Mouse (Mus musculus) forebrain, embryonic 14.5 days (tissue): ENCODE measurements at regions not wholly inside any gene's neighbourhood (a gene's known extent, or its start where the extent isn't known, plus 50 kb on each side); places are given as distances from the start of the nearest gene placed in this dataset.

Experiments used
- ATAC-seq: fragments of 200-750 bp; cut with Nextera tagmentation; 2 replicates; pipeline ENCODE4 v1.8.0; 2017; ENCODE audit warnings: mild to moderate bottlenecking, moderate library complexity
- DNase-seq: peaks from one replicate; pipeline ENCODE4 v3.0.0-alpha.2; 2015; ENCODE audit warnings: low spot score
- H3K27ac ChIP-seq: fragments of 300-500 bp; sonication (generic); 2 replicates; pipeline ENCODE4 v1.5.1; 2014; ENCODE audit warnings: low read depth, mild to moderate bottlenecking, control low read depth, low read length, moderate library complexity
- H3K27me3 ChIP-seq: fragments of 300-500 bp; sonication (generic); replicated peaks from 2 replicates; pipeline ENCODE4 v1.6.1; 2014; ENCODE audit warnings: low read length, control low read depth, mixed read lengths; ENCODE audit not compliant: control insufficient read depth, insufficient read depth
- H3K36me3 ChIP-seq: fragments of 300-500 bp; sonication (generic); 2 replicates; pipeline ENCODE4 v1.6.1; 2014; ENCODE audit warnings: low read length, control low read depth; ENCODE audit not compliant: control insufficient read depth, insufficient read depth
- H3K4me1 ChIP-seq: fragments of 300-500 bp; sonication (generic); 2 replicates; pipeline ENCODE4 v1.6.1; 2014; ENCODE audit warnings: antibody characterized with exemption, low read length, control low read depth; ENCODE audit not compliant: control insufficient read depth, insufficient read depth
- H3K4me2 ChIP-seq: fragments of 300-500 bp; sonication (generic); 2 replicates; pipeline ENCODE4 v1.6.1; 2014; ENCODE audit warnings: mild to moderate bottlenecking, control low read depth, low read length
- H3K4me3 ChIP-seq: fragments of 300-500 bp; sonication (generic); 2 replicates; pipeline ENCODE4 v1.5.1; 2014; ENCODE audit warnings: low read depth, low read length, control low read depth
- H3K9ac ChIP-seq: fragments of 300-500 bp; sonication (generic); 2 replicates; pipeline ENCODE4 v1.6.1; 2014; ENCODE audit warnings: mild to moderate bottlenecking, low read length, control low read depth, moderate library complexity
- H3K9me3 ChIP-seq: fragments of 300-500 bp; sonication (generic); replicated peaks from 2 replicates; pipeline ENCODE4 v1.6.1; 2016; ENCODE audit warnings: low read length, control low read depth, mixed read lengths; ENCODE audit not compliant: control insufficient read depth
- whole genome bisulfite sequencing: fragments of 180-500 bp; shearing (Covaris S2); extraction: QIAGEN DNeasy Blood & Tissue Kit; methylation state at CpG from one replicate; pipeline ENCODE4 v1.1.7; 2014; 5-methylcytosine and 5-hydroxymethylcytosine counted together

DNA sequence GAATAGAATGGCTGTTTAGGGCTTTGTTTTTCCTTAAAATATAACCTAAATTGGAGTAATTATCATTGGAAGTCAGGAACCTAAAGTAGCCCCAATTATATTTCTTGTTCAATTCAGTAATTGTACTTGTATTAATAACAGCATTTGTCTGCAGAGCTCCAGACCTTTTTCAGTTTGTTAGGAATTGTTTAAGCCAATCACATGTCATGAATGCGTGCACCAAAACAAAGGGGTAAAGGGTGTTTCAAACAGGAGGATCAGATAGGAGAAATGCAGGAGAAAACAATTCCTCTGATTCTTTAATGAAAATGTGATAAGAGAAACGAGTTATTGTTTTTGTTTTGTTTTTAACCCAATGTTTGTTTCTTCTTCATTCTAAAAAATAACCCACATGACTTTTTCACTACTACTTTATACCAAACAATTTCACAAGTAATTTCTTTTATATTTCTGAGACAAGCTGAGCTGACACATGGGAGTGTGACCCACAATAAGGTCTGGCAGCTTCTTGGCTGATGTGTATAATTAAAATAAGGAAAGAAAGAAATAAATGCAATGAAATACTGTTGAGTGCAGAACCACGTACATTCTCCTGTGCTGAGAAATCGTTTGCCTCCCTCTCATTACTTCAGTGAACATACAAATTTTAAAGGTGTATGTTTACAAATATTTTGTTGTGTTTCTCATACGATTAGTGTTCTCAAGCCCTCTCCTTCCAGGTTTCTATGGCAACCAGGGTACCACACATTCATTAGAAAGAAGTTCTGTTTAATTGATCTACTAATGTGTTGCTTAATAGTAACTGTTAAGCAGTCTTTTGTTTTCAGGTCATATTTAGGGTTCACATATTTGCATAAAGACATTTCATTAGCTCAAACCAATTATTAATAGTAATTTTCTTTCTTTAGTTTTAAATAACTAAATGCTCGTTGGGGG is 397.7 kb downstream of the Isl1 start:
- Histone ChIP-seq H3K36me3 (no peaks in the 10 kb centered on the region), H3K9ac (no peak overlapping the region), H3K4me1 (peaks cover 7% of the 10 kb centered on the region), H3K9me3 (no peaks in the 10 kb centered on the region), H3K4me2 (no peak overlapping the region), H3K4me3 (no peak overlapping the region), H3K27me3 (no peaks in the 10 kb centered on the region; the same call in 1 of the 2 replicates), H3K27ac (no peak overlapping the region)
- 7% methylated on average over 6 of the region's 6 CpGs for WGBS
- peak; percentile 85 for ATAC-seq
- peak; percentile 80 for DNase-seq

DNA sequence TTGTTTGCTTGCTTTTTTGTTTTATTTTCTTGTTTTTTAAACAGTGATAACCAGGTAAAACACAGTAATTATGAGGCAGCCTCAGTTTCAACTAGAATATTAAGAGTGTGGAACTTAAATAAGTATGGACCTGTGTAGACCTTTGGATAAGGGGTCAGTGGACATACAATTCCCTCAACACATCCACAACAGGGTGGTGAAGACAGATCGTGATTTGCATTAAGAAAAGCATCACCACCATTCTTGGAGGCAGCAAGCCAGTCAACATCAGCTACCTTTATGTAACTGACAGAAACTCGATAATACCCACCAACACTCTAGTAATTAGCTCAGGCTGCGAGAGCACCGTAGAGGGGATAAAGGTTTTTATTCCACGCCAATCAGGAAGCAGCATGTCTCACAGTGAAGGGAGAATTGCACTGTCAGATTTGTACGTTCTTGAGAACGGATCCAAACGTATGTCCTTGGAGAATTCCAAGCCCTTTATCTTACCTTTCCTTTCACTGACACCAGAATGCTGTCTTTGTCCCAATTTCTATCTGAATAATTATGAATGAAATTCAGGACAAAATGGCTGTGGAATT is 398.5 kb downstream of the Isl1 start:
- 4% methylated on average over 8 of the region's 8 CpGs for WGBS
- H3K4me2 ChIP-seq = peak overlapping the region; percentile 23; the same call in 1 of the 2 replicates
- H3K36me3 ChIP-seq = no peaks in the 10 kb centered on the region
- ATAC-seq (peak; percentile 78), DNase-seq (peak; percentile 68)
- H3K9ac ChIP-seq = no peak overlapping the region
- H3K27me3 ChIP-seq = no peaks in the 10 kb centered on the region; the same call in 1 of the 2 replicates
- no peak overlapping the region for H3K27ac ChIP-seq
- H3K9me3 ChIP-seq = no peaks in the 10 kb centered on the region
- H3K4me1 ChIP-seq = peaks cover 7% of the 10 kb centered on the region
- no peak overlapping the region for H3K4me3 ChIP-seq

DNA sequence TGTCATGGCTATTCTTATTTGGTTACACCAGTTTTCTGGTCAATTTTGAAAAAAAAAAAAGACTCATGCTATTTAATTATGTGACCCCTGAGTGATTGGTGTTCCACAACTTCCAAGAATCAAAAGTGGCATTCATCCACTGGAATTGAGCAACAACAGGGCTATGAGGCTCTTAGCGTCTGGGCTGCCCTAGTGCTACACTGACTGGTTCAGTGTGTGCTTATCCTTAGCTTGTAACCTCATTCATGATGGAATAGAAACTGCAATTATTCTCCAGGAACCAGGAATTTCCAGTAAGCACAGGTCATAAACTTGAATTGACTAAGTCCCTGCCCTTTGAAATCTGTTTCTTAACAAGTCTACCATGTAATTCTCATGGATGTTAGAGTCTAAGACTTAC is 428.9 kb downstream of the Isl1 start:
- ATAC-seq (no peak), DNase-seq (no peak)
- no peaks in the 10 kb centered on the region for H3K4me1 ChIP-seq
- 62% methylated on average over 1 of the region's 1 CpGs for WGBS
- H3K9me3 ChIP-seq = no peaks in the 10 kb centered on the region
- no peak overlapping the region for H3K4me3 ChIP-seq
- no peaks in the 10 kb centered on the region for H3K27me3 ChIP-seq
- H3K9ac ChIP-seq = no peak overlapping the region
- H3K27ac ChIP-seq = no peak overlapping the region
- no peak overlapping the region for H3K4me2 ChIP-seq
- no peaks in the 10 kb centered on the region for H3K36me3 ChIP-seq

DNA sequence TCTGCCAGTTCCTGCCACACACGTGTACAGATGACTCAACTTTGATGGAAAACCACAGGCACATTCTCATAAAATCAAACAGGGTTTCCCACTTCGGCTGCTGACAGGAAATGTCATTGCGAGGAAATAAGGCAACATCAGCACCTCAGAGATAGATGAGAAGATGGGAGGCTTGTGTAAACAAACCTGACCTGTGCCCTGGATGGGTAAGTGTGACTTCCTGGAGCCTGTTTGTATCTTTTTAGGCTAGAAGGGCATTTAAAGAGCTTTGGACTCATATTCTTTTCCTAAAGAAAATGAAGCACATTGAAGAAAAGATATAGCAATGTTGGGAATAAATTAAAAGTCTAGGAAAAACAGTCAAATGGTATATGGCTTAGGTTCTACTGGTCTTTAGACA is 449.0 kb downstream of the Isl1 start:
- Histone ChIP-seq H3K36me3 (no peaks in the 10 kb centered on the region), H3K27ac (no peak overlapping the region), H3K27me3 (no peaks in the 10 kb centered on the region), H3K4me2 (no peak overlapping the region), H3K9me3 (no peaks in the 10 kb centered on the region), H3K4me1 (no peaks in the 10 kb centered on the region), H3K4me3 (no peak overlapping the region), H3K9ac (no peak overlapping the region)
- no peak for ATAC-seq
- 82% methylated on average over 3 of the region's 3 CpGs for WGBS
- DNase-seq = no peak

DNA sequence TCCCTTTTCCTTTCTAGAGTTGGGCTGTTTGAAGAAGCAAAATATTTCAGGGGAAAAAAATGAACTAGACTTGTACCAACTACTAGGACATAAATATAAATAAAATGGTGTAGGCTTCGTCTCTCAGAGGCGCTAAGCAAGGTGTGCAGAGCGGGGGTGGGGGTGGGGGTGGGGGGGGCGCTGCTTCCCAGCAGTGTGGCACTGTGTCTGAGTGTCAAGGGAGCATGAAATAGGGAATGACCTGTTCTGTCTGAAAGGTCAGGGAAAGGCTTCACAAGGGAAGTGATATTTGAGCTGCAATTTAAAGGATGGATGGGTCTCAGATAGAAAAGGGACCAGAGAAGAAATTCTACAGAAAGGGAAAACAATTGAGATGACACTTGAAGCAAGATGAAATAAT is 452.9 kb downstream of the Isl1 start:
- Histone ChIP-seq H3K27me3 (no peaks in the 10 kb centered on the region), H3K4me3 (no peak overlapping the region), H3K9ac (no peak overlapping the region), H3K36me3 (no peaks in the 10 kb centered on the region), H3K4me2 (no peak overlapping the region), H3K4me1 (no peaks in the 10 kb centered on the region), H3K9me3 (no peaks in the 10 kb centered on the region), H3K27ac (no peak overlapping the region)
- ATAC-seq (no peak), DNase-seq (no peak)
- WGBS = 81% methylated on average over 4 of the region's 4 CpGs

DNA sequence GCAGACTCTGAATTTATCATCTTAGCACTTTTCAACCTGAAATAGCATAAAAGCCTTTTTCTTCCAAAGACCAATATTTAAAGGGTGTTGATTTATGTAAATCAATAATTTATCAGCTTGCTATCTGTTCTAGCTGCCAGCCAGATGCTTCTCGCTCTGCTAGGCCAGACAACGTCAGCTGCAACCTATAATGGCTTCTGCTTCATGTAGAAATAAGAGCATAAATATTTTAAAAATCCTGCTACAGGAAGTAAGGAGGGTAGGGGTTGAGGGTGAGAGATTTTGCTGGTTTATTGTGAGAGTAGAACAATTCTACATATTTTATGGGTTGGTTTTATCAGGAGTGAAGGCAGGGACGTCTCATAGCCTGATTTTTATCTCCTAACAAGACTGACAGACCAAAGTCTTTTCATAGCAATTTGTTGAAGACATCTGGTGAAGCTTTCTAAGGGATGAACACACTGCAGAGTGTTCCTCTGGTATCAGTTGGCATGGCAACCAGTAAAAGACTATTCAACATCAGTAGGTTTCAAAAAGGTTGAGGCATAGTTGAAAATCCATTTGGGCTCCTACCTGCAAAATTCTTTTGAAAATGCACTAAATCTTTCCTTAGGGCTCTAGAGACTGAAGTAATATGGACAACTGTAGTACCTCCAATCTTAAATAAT is 456.7 kb downstream of the Isl1 start:
- peak; percentile 14 for DNase-seq
- no peak for ATAC-seq
- Histone ChIP-seq H3K4me1 (no peaks in the 10 kb centered on the region), H3K4me3 (no peak overlapping the region), H3K27ac (no peak overlapping the region), H3K36me3 (no peaks in the 10 kb centered on the region), H3K4me2 (no peak overlapping the region), H3K27me3 (no peaks in the 10 kb centered on the region), H3K9me3 (no peaks in the 10 kb centered on the region), H3K9ac (no peak overlapping the region)
- 63% methylated on average over 3 of the region's 3 CpGs for WGBS

DNA sequence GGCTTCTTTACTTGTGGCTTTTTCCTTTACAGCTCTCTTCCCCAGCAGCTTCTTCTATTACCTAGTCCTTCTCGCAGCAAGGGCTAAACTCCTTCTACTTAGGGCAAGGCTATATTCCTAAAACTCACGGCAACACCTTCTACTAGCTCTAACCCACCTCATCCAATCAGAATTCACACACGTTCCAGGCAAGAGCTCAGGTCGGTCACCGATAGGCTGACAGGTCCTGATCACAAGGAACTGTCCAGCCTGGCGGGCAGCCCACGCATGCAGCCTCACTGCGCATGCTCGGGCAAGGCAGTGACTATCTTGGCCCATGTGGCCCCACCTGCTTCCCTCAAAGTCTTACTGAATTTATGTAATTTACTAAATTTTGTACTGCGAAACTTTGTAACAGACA is 466.4 kb downstream of the Isl1 start:
- no peaks in the 10 kb centered on the region for H3K9me3 ChIP-seq
- no peak overlapping the region for H3K9ac ChIP-seq
- WGBS = 73% methylated on average over 10 of the region's 10 CpGs
- no peak overlapping the region for H3K27ac ChIP-seq
- no peaks in the 10 kb centered on the region for H3K27me3 ChIP-seq
- no peak overlapping the region for H3K4me2 ChIP-seq
- ATAC-seq (no peak), DNase-seq (no peak)
- H3K36me3 ChIP-seq = no peaks in the 10 kb centered on the region
- no peak overlapping the region for H3K4me3 ChIP-seq
- H3K4me1 ChIP-seq = no peaks in the 10 kb centered on the region

DNA sequence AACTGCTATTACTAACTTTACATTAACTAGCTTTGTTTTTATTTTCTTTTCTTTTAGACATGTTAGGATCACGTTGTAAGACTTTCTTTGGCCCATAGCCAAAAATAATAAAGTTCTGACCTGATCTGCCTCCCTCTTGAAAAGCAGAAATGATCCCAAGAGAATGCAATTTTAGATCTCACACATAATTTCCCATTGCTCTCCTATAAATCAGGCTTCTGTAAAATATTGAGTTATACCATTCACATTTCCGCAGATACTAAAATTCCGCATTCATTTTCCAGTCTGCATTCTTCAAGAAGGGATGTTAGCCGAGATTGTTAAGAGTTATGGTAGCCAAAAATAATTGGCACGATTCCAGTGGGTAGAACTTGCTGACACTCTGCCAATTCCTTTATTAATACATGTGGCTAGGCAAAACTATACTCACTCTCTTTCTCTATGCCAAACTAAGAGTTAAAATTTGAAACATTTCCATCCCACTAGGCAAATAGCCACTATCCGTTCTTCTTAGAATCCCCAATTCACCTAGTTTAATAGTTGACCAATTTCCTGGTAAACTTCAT is 473.2 kb downstream of the Isl1 start:
- H3K4me3 ChIP-seq = no peak overlapping the region

More for the DNA sequence above, 473.2 kb downstream of the Isl1 start:
- Histone ChIP-seq H3K9ac (no peak overlapping the region), H3K4me1 (no peaks in the 10 kb centered on the region), H3K36me3 (no peaks in the 10 kb centered on the region), H3K27ac (no peak overlapping the region), H3K4me2 (no peak overlapping the region), H3K9me3 (no peaks in the 10 kb centered on the region), H3K27me3 (no peaks in the 10 kb centered on the region)
- DNase-seq (peak; percentile 44), ATAC-seq (no peak)
- 71% methylated on average over 6 of the region's 6 CpGs for WGBS
